Mouse (Mus musculus) liver, postnatal 0 days (tissue): Measurements from ENCODE around the gene Six5. TPM values are rescaled to one million over a fixed set of nuclear protein-coding genes. Genes with fewer than 3 reads are reported as not detected.

Experiments used
- ATAC-seq: fragments of 200-750 bp; cut with Nextera tagmentation; 2 replicates; pipeline ENCODE4 v1.8.0; 2017; ENCODE audit warnings: mild to moderate bottlenecking, moderate library complexity
- DNase-seq: peaks from one replicate; pipeline ENCODE4 v3.0.0-alpha.2; 2016
- H3K27ac ChIP-seq: fragments of 300-500 bp; sonication (generic); 2 replicates; pipeline ENCODE4 v1.5.1; 2014; ENCODE audit warnings: antibody characterized with exemption, moderate library complexity, mild to moderate bottlenecking, low read depth
- H3K27me3 ChIP-seq: fragments of 300-500 bp; sonication (generic); 2 replicates; pipeline ENCODE4 v1.6.1; 2014; ENCODE audit warnings: low read length, control low read depth, mixed read lengths; ENCODE audit not compliant: insufficient read depth
- H3K36me3 ChIP-seq: fragments of 300-500 bp; sonication (generic); replicated peaks from 2 replicates; pipeline ENCODE4 v1.6.1; 2014; ENCODE audit warnings: mild to moderate bottlenecking, control low read depth, low read length, moderate library complexity, mixed read lengths; ENCODE audit not compliant: insufficient read depth
- H3K4me1 ChIP-seq: fragments of 300-500 bp; sonication (generic); 2 replicates; pipeline ENCODE4 v1.6.1; 2014; ENCODE audit warnings: antibody characterized with exemption, mild to moderate bottlenecking, control low read depth; ENCODE audit not compliant: insufficient read depth
- H3K4me2 ChIP-seq: fragments of 300-500 bp; sonication (generic); 2 replicates; pipeline ENCODE4 v1.6.1; 2014; ENCODE audit warnings: low read depth, mild to moderate bottlenecking, low read length, moderate library complexity, mixed read lengths
- H3K4me3 ChIP-seq: fragments of 300-500 bp; sonication (generic); 2 replicates; pipeline ENCODE4 v1.5.1; 2014; ENCODE audit warnings: low read depth, low read length
- H3K9ac ChIP-seq: fragments of 300-500 bp; sonication (generic); replicated peaks from 2 replicates; pipeline ENCODE4 v1.6.1; 2014; ENCODE audit warnings: mild to moderate bottlenecking, moderate library complexity
- H3K9me3 ChIP-seq: fragments of 300-500 bp; sonication (generic); 2 replicates; pipeline ENCODE4 v1.6.1; 2016; ENCODE audit warnings: mild to moderate bottlenecking, control low read depth, low read length, mixed read lengths
- CTCF ChIP-seq: sonication (generic); IDR thresholded peaks from 2 replicates; pipeline ENCODE4 v1.5.1; 2016; ENCODE audit warnings: antibody characterized with exemption, low read depth
- EP300 ChIP-seq: IDR thresholded peaks from 2 replicates; pipeline ENCODE4 v1.6.1; 2016; ENCODE audit warnings: antibody characterized with exemption, low read depth, mild to moderate bottlenecking
- WGBS: fragments of 180-500 bp; shearing (Covaris S2); extraction: QIAGEN DNeasy Blood & Tissue Kit; methylation state at CpG from one replicate; pipeline ENCODE4 v1.1.7; 2014; ENCODE audit not compliant: insufficient replicate concordance; 5-methylcytosine and 5-hydroxymethylcytosine counted together
- polyA plus RNA-seq: library from polyadenylated mRNA; unstranded; fragments of >200 nt; fragmentation: Nextera tagmentation; extraction: Ambion mirVana; gene quantifications from 2 replicates; pipeline ENCODE4 v1.2.1, GENCODE M21; 2015

Gene Six5
- polyA plus RNA-seq, 1 experiment from 2014 or later, result 0.78 TPM

- WGBS, result 67% methylated on average over 3 of the region's 3 CpGs
- Histone ChIP-seq H3K9ac (no peak overlapping the region), H3K27me3 (peaks cover 32% of the 10 kb centered on the region), H3K9me3 (no peaks in the 10 kb centered on the region), H3K27ac (no peak overlapping the region), H3K4me2 (no peak overlapping the region), H3K4me3 (no peak overlapping the region), H3K36me3 (peaks cover 17% of the 10 kb centered on the region), H3K4me1 (peaks cover 38% of the 10 kb centered on the region)
- no peak for ATAC-seq
- DNase-seq, result no peak
- no peak for TF ChIP-seq CTCF
- no peak for TF ChIP-seq EP300
Observed at GRCm38 (mm10) chr7:19078732-19079131, 15.7 kb upstream of the Six5 start.

- H3K4me3 ChIP-seq, result no peak overlapping the region
- H3K36me3 ChIP-seq, result peaks cover 17% of the 10 kb centered on the region
- WGBS, result 83% methylated on average over 19 of the region's 19 CpGs
- H3K4me2 ChIP-seq, result no peak overlapping the region
- no peak overlapping the region for H3K27ac ChIP-seq
- H3K4me1 ChIP-seq, result peaks cover 51% of the 10 kb centered on the region
- TF ChIP-seq EP300, result no peak
- no peak for TF ChIP-seq CTCF
- H3K9me3 ChIP-seq, result no peaks in the 10 kb centered on the region
- H3K9ac ChIP-seq, result no peak overlapping the region
- H3K27me3 ChIP-seq, result peaks cover 30% of the 10 kb centered on the region; the same call in 1 of the 2 replicates
- no peak for ATAC-seq
- peak; percentile 15 for DNase-seq
Observed at GRCm38 (mm10) chr7:19080451-19080950, 13.9 kb upstream of the Six5 start.

GRCm38 (mm10) chr7:19082171-19082570 is 12.2 kb upstream of the Six5 start:
- no peaks in the 10 kb centered on the region for H3K9me3 ChIP-seq
- peaks cover 17% of the 10 kb centered on the region for H3K36me3 ChIP-seq
- peaks cover 35% of the 10 kb centered on the region for H3K27me3 ChIP-seq
- DNase-seq (peak; percentile 17), ATAC-seq (no peak)
- no peak overlapping the region for H3K27ac ChIP-seq
- H3K4me1 ChIP-seq, result peaks cover 52% of the 10 kb centered on the region
- peak overlapping the region; percentile 44; the same call in 1 of the 2 replicates for H3K9ac ChIP-seq
- H3K4me2 ChIP-seq, result no peak overlapping the region
- 80% methylated on average over 4 of the region's 4 CpGs for WGBS
- no peak overlapping the region for H3K4me3 ChIP-seq
- TF ChIP-seq CTCF, result no peak

GRCm38 (mm10) chr7:19083096-19083495 is 11.3 kb upstream of the Six5 start:
- Histone ChIP-seq H3K9ac (no peak overlapping the region), H3K27me3 (peaks cover 42% of the 10 kb centered on the region), H3K4me3 (no peak overlapping the region), H3K9me3 (no peaks in the 10 kb centered on the region), H3K4me1 (peaks cover 44% of the 10 kb centered on the region), H3K27ac (0 out of 2 replicates have a peak overlapping the region, but pooled peaks have one; percentile 44), H3K36me3 (peaks cover 16% of the 10 kb centered on the region), H3K4me2 (peak overlapping the region; percentile 51)
- ATAC-seq (no peak), DNase-seq (peak; percentile 14)
- WGBS, result 62% methylated on average over 6 of the region's 6 CpGs
- TF ChIP-seq CTCF, result no peak
- TF ChIP-seq EP300, result no peak

GRCm38 (mm10) chr7:19083701-19084100 is 10.7 kb upstream of the Six5 start, which contains the start of gene Dmpk:
Gene Dmpk (plus strand): TSS chr7:19083849.
- peak within 1 kb of the TSS; percentile 44; the same call in 1 of the 2 replicates for H3K9ac ChIP-seq
- H3K4me2 ChIP-seq, result peak within 1 kb of the TSS; percentile 51
- peak; percentile 29 for DNase-seq
- H3K4me1 ChIP-seq, result peaks cover 43% of the 10 kb centered on the region
- peak within 1 kb of the TSS; percentile 44 for H3K27ac ChIP-seq
- no peak for TF ChIP-seq CTCF
- TF ChIP-seq EP300, result no peak
- WGBS, result 48% methylated on average over 10 of the region's 10 CpGs
- H3K9me3 ChIP-seq, result no peaks in the 10 kb centered on the region
- peaks cover 44% of the 10 kb centered on the region for H3K27me3 ChIP-seq
- peak within 1 kb of the TSS; percentile 34 for H3K4me3 ChIP-seq
- H3K36me3 ChIP-seq, result peaks cover 10% of the 10 kb centered on the region
- peak; percentile 20; the same call in 1 of the 2 replicates for ATAC-seq

- Histone ChIP-seq H3K4me2 (peak overlapping the region; percentile 51), H3K36me3 (peaks cover 7% of the 10 kb centered on the region; the same call in 1 of the 2 replicates), H3K4me3 (peak overlapping the region; percentile 34), H3K27ac (peak overlapping the region; percentile 44), H3K27me3 (peaks cover 44% of the 10 kb centered on the region), H3K4me1 (peaks cover 40% of the 10 kb centered on the region), H3K9me3 (no peaks in the 10 kb centered on the region), H3K9ac (peak overlapping the region; percentile 30; the same call in 1 of the 2 replicates)
- DNase-seq, result peak; percentile 65
- TF ChIP-seq CTCF, result no peak
- no peak for TF ChIP-seq EP300
- 35% methylated on average over 6 of the region's 6 CpGs for WGBS
- ATAC-seq, result peak; percentile 42
Observed at GRCm38 (mm10) chr7:19084277-19084771, 10.1 kb upstream of the Six5 start.
